Mouse (Mus musculus): ENCODE data around the gene Med6. TPM values are rescaled to one million over a fixed set of nuclear protein-coding genes. Genes with fewer than 3 reads are reported as not detected.

Med6 gene
- polyA plus RNA-seq, 1 experiment = 29.3 TPM

- 84% methylated on average over 4 of the region's 4 CpGs for whole genome bisulfite sequencing
- Histone ChIP-seq H3K27me3 (ENCODE audit: control insufficient read depth, insufficient read depth, low read length) (no peaks in the 10 kb centered on the region), H3K27ac (ENCODE audit: insufficient read depth, low read length) (no peak overlapping the region), H3K4me3 (replicated peaks; ENCODE audit: insufficient read depth, low read depth, low read length) (no peak overlapping the region), H3K4me1 (ENCODE audit: control insufficient read depth, insufficient read depth, low read length) (peaks cover 7% of the 10 kb centered on the region)
- TF ChIP-seq CTCF (IDR thresholded peaks at IDR 0.05; ENCODE audit: borderline replicate concordance, insufficient read depth, low read depth, low read length) (no peak), POLR2A (IDR thresholded peaks at IDR 0.05; ENCODE audit: borderline replicate concordance, insufficient read depth, low read length) (no peak)
- no peak for DNase-seq
Observed at GRCm38 (mm10) chr12:81628091-81628490, 33.3 kb upstream of the Med6 start.

- H3K4me1 ChIP-seq (ENCODE audit: control insufficient read depth, insufficient read depth, low read length) = peaks cover 4% of the 10 kb centered on the region; the same call in 1 of the 2 replicates
- H3K27me3 ChIP-seq (ENCODE audit: control insufficient read depth, insufficient read depth, low read length) = no peaks in the 10 kb centered on the region
- TF ChIP-seq POLR2A (IDR thresholded peaks at IDR 0.05; ENCODE audit: borderline replicate concordance, insufficient read depth, low read length) = no peak
- TF ChIP-seq CTCF (IDR thresholded peaks at IDR 0.05; ENCODE audit: borderline replicate concordance, insufficient read depth, low read depth, low read length) = no peak
- WGBS = 80% methylated on average over 6 of the region's 6 CpGs
- no peak overlapping the region for H3K4me3 ChIP-seq (replicated peaks; ENCODE audit: insufficient read depth, low read depth, low read length)
- H3K27ac ChIP-seq (ENCODE audit: insufficient read depth, low read length) = no peak overlapping the region
- DNase-seq = no peak
Observed at GRCm38 (mm10) chr12:81627426-81627825, 32.6 kb upstream of the Med6 start.

GRCm38 (mm10) chr12:81626226-81626861 lies 31.5 kb upstream of the Med6 start:
- Histone ChIP-seq H3K27ac (ENCODE audit: insufficient read depth, low read length) (no peak overlapping the region), H3K4me1 (ENCODE audit: control insufficient read depth, insufficient read depth, low read length) (peaks cover 4% of the 10 kb centered on the region; the same call in 1 of the 2 replicates), H3K4me3 (replicated peaks; ENCODE audit: insufficient read depth, low read depth, low read length) (no peak overlapping the region), H3K27me3 (ENCODE audit: control insufficient read depth, insufficient read depth, low read length) (no peaks in the 10 kb centered on the region)
- peak; percentile 71 to 86 for DNase-seq
- WGBS = 6% methylated on average over 12 of the region's 12 CpGs
- TF ChIP-seq CTCF (IDR thresholded peaks at IDR 0.05; ENCODE audit: borderline replicate concordance, insufficient read depth, low read depth, low read length) = no peak
- no peak for TF ChIP-seq POLR2A (IDR thresholded peaks at IDR 0.05; ENCODE audit: borderline replicate concordance, insufficient read depth, low read length)

DNA sequence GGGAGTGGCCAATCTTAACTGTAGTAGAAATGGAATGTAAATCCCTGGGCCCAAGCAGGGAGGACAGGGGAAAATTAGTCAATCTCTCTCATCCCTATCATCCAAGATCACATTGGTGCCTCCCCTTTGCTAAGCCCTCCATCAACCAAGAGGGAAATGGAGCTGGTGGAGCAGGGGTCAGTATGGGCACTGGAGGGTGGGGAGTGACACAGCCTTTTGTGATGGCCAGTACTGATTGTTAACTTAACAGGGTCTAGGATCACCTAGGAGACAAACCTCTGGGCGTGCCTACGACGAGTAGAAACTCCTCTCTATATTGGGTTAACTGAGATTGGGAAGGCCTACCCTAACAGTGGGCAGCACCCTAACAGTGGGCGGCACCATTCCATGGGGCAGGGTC lies 28.6 kb upstream of the Med6 start:
- Histone ChIP-seq H3K27me3 (ENCODE audit: control insufficient read depth, insufficient read depth, low read length) (no peaks in the 10 kb centered on the region), H3K4me1 (ENCODE audit: control insufficient read depth, insufficient read depth, low read length) (peaks cover 4% of the 10 kb centered on the region; the same call in 1 of the 2 replicates), H3K4me3 (replicated peaks; ENCODE audit: insufficient read depth, low read depth, low read length) (no peak overlapping the region), H3K27ac (ENCODE audit: insufficient read depth, low read length) (no peak overlapping the region)
- TF ChIP-seq CTCF (IDR thresholded peaks at IDR 0.05; ENCODE audit: borderline replicate concordance, insufficient read depth, low read depth, low read length) (no peak), POLR2A (IDR thresholded peaks at IDR 0.05; ENCODE audit: borderline replicate concordance, insufficient read depth, low read length) (no peak)
- WGBS = 87% methylated on average over 4 of the region's 4 CpGs
- no peak for DNase-seq

- Histone ChIP-seq H3K27ac (ENCODE audit: insufficient read depth, low read length) (no peak overlapping the region), H3K4me3 (replicated peaks; ENCODE audit: insufficient read depth, low read depth, low read length) (no peak overlapping the region), H3K4me1 (ENCODE audit: control insufficient read depth, insufficient read depth, low read length) (no peaks in the 10 kb centered on the region), H3K27me3 (ENCODE audit: control insufficient read depth, insufficient read depth, low read length) (no peaks in the 10 kb centered on the region)
- DNase-seq = peak; percentile 79 to 87
- 3% methylated on average over 5 of the region's 5 CpGs for WGBS
- TF ChIP-seq POLR2A (IDR thresholded peaks at IDR 0.05; ENCODE audit: borderline replicate concordance, insufficient read depth, low read length) = no peak
- peak; percentile 81 for TF ChIP-seq CTCF (IDR thresholded peaks at IDR 0.05; ENCODE audit: borderline replicate concordance, insufficient read depth, low read depth, low read length)
Observed at GRCm38 (mm10) chr12:81619302-81619701, 24.5 kb upstream of the Med6 start.

- Histone ChIP-seq H3K27me3 (ENCODE audit: control insufficient read depth, insufficient read depth, low read length) (no peaks in the 10 kb centered on the region; the same call in 1 of the 2 replicates), H3K27ac (ENCODE audit: insufficient read depth, low read length) (no peak overlapping the region), H3K4me1 (ENCODE audit: control insufficient read depth, insufficient read depth, low read length) (no peaks in the 10 kb centered on the region), H3K4me3 (replicated peaks; ENCODE audit: insufficient read depth, low read depth, low read length) (no peak overlapping the region)
- DNase-seq = no peak
- TF ChIP-seq CTCF (IDR thresholded peaks at IDR 0.05; ENCODE audit: borderline replicate concordance, insufficient read depth, low read depth, low read length) = no peak
- no peak for TF ChIP-seq POLR2A (IDR thresholded peaks at IDR 0.05; ENCODE audit: borderline replicate concordance, insufficient read depth, low read length)
- WGBS = 82% methylated on average over 7 of the region's 7 CpGs
Observed at GRCm38 (mm10) chr12:81616980-81617379, 22.2 kb upstream of the Med6 start.

- 78% methylated on average over 6 of the region's 6 CpGs for WGBS
- no peak for DNase-seq
Observed at GRCm38 (mm10) chr12:81615807-81616206, 21.0 kb upstream of the Med6 start.

GRCm38 (mm10) chr12:81609445-81609844 lies 14.6 kb upstream of the Med6 start:
- no peak for TF ChIP-seq CTCF (IDR thresholded peaks at IDR 0.05; ENCODE audit: borderline replicate concordance, insufficient read depth, low read depth, low read length)
- no peak for TF ChIP-seq POLR2A (IDR thresholded peaks at IDR 0.05; ENCODE audit: borderline replicate concordance, insufficient read depth, low read length)
- DNase-seq = no peak
- Histone ChIP-seq H3K27me3 (ENCODE audit: control insufficient read depth, insufficient read depth, low read length) (no peaks in the 10 kb centered on the region; the same call in 1 of the 2 replicates), H3K4me3 (replicated peaks; ENCODE audit: insufficient read depth, low read depth, low read length) (no peak overlapping the region), H3K27ac (ENCODE audit: insufficient read depth, low read length) (no peak overlapping the region), H3K4me1 (ENCODE audit: control insufficient read depth, insufficient read depth, low read length) (no peaks in the 10 kb centered on the region)

More at GRCm38 (mm10) chr12:81615807-81616206, 21.0 kb upstream of the Med6 start:
- TF ChIP-seq CTCF (IDR thresholded peaks at IDR 0.05; ENCODE audit: borderline replicate concordance, insufficient read depth, low read depth, low read length) (no peak), POLR2A (IDR thresholded peaks at IDR 0.05; ENCODE audit: borderline replicate concordance, insufficient read depth, low read length) (no peak)
- Histone ChIP-seq H3K4me3 (replicated peaks; ENCODE audit: insufficient read depth, low read depth, low read length) (no peak overlapping the region), H3K27ac (ENCODE audit: insufficient read depth, low read length) (no peak overlapping the region), H3K27me3 (ENCODE audit: control insufficient read depth, insufficient read depth, low read length) (no peaks in the 10 kb centered on the region; the same call in 1 of the 2 replicates), H3K4me1 (ENCODE audit: control insufficient read depth, insufficient read depth, low read length) (no peaks in the 10 kb centered on the region)

All from cerebellum, adult 2 months (tissue).